Mouse (Mus musculus): Measurements from ENCODE around the gene Thada. TPM values are rescaled to one million over a fixed set of nuclear protein-coding genes. Genes with fewer than 3 reads are reported as not detected.

Gene Thada
- polyA plus RNA-seq, 1 experiment from 2014 or later, result 10.8 TPM

DNA sequence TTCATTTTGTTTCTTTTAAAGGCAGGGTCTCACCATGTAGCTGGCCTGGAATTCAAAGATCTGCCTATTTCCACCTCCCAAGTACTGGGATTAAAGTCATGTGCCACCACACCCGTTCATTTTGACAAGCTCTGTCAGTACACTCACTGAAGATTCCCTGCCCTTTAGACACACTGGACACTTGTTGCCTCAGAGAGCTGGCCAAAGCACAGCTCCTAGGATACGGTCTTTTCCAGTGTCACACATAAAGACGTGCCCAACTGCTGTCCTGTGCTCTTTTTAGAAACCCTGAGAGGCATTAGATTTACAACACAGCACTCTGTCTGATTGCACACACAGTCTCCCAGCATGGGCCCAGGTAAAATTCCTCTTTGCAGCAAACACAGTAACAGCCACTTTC, 248.3 kb downstream of the Thada start:
- Histone ChIP-seq H3K4me2 (ENCODE audit: low read length) (no peak overlapping the region), H3K27ac (ENCODE audit: low read depth) (no peak overlapping the region), H3K9ac (ENCODE audit: low read length) (no peak overlapping the region), H3K36me3 (ENCODE audit: control insufficient read depth, insufficient read depth, low read length) (peaks cover 35% of the 10 kb centered on the region), H3K4me3 (ENCODE audit: low read depth, low read length) (no peak overlapping the region), H3K27me3 (replicated peaks; ENCODE audit: control insufficient read depth, insufficient read depth, low read length) (no peaks in the 10 kb centered on the region), H3K9me3 (ENCODE audit: control insufficient read depth, low read length) (no peaks in the 10 kb centered on the region), H3K4me1 (replicated peaks; ENCODE audit: control insufficient read depth, insufficient read depth, low read length) (no peaks in the 10 kb centered on the region)
- 82% methylated on average over 3 of the region's 3 CpGs for WGBS
- DNase-seq (ENCODE audit: low spot score) (no peak), ATAC-seq (replicated peaks; ENCODE audit: low FRiP score, low TSS enrichment, low read depth) (no peak)

DNA sequence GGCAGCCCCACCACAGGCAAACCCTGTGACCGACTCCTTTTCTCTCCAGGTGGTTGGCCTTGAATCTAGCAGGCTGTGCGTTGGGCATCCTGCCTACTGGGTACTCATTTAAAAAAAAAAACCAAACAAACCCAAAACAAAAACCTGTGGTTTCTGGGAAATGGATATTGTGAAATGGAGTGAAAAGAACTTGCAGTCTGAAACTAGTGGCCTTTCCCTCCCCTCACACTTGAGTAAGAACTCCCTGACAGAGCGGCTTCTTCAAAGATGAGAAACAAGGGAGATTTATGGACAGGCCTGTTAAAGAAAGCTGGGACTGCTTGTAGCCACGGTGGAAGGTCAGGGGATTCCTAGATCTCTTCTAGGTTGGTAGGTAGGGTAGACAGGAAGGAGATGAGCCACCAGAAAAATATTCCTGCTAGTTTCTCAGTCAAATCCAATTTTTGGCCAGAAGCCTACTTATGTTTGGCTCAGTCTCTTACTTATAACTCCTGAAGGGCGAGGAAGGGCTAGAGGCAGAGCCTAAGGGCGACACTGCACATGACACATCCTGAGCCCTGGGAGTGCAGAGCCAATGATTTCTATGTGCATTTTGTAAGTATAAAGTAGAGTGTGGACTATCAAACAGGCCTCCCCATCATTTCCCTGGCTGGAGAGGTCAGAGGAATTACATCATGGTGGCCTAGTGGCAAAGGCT, 250.6 kb downstream of the Thada start:
- H3K9ac ChIP-seq (ENCODE audit: low read length), result no peak overlapping the region
- ATAC-seq (replicated peaks; ENCODE audit: low FRiP score, low TSS enrichment, low read depth) (no peak), DNase-seq (ENCODE audit: low spot score) (no peak)
- H3K9me3 ChIP-seq (ENCODE audit: control insufficient read depth, low read length), result no peaks in the 10 kb centered on the region
- no peaks in the 10 kb centered on the region for H3K4me1 ChIP-seq (replicated peaks; ENCODE audit: control insufficient read depth, insufficient read depth, low read length)
- no peak overlapping the region for H3K27ac ChIP-seq (ENCODE audit: low read depth)
- H3K4me3 ChIP-seq (ENCODE audit: low read depth, low read length), result no peak overlapping the region
- peaks cover 31% of the 10 kb centered on the region for H3K36me3 ChIP-seq (ENCODE audit: control insufficient read depth, insufficient read depth, low read length)
- no peaks in the 10 kb centered on the region for H3K27me3 ChIP-seq (replicated peaks; ENCODE audit: control insufficient read depth, insufficient read depth, low read length)
- 60% methylated on average over 6 of the region's 6 CpGs for WGBS
- H3K4me2 ChIP-seq (ENCODE audit: low read length), result no peak overlapping the region

DNA sequence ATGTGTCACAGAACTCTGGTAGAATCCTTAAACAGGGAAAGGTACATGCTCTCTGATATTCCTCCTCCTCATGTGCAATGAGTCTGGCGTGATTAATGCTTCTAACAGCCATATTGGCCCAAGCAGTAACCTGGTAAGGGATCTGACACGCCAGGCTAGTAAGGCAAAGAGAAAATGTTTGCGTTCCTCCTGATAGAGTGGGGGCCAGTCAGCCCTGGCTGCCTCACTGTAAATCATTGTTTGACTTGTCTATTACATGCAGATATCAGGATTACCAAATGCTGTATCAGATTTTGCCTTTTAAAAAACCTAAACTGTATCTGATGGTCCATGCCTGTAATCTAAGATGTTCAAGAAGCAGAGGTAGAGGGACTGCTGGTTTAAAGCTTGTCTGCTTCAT, 252.5 kb downstream of the Thada start:
- Histone ChIP-seq H3K36me3 (ENCODE audit: control insufficient read depth, insufficient read depth, low read length) (peaks cover 22% of the 10 kb centered on the region), H3K9ac (ENCODE audit: low read length) (no peak overlapping the region), H3K4me1 (replicated peaks; ENCODE audit: control insufficient read depth, insufficient read depth, low read length) (no peaks in the 10 kb centered on the region), H3K4me3 (ENCODE audit: low read depth, low read length) (no peak overlapping the region), H3K27me3 (replicated peaks; ENCODE audit: control insufficient read depth, insufficient read depth, low read length) (no peaks in the 10 kb centered on the region), H3K9me3 (ENCODE audit: control insufficient read depth, low read length) (no peaks in the 10 kb centered on the region), H3K27ac (ENCODE audit: low read depth) (no peak overlapping the region), H3K4me2 (ENCODE audit: low read length) (no peak overlapping the region)
- 72% methylated on average over 3 of the region's 3 CpGs for WGBS
- ATAC-seq (replicated peaks; ENCODE audit: low FRiP score, low TSS enrichment, low read depth) (no peak), DNase-seq (ENCODE audit: low spot score) (no peak)

DNA sequence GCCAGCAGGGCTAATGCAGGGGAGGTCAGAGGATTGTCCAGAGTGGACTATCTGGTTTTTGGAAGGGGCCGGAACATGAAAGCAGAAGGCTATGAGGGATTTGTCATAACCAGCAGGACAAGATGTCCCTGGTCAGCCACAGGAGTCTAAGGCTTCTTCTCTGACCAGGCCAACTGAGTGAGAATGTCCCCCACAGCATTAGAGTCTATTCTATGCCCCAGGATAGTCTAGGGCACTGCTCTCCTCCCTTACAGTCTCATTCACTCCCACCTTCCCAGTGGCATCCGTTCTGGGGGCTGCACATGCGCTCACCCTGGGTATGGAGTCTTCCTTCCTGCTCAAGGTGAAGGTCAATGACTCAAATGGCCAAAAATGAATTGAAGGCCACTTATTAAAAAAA, 258.4 kb downstream of the Thada start:
- ATAC-seq (replicated peaks; ENCODE audit: low FRiP score, low TSS enrichment, low read depth) (no peak), DNase-seq (ENCODE audit: low spot score) (no peak)
- no peak overlapping the region for H3K4me2 ChIP-seq (ENCODE audit: low read length)
- no peak overlapping the region for H3K27ac ChIP-seq (ENCODE audit: low read depth)
- H3K4me1 ChIP-seq (replicated peaks; ENCODE audit: control insufficient read depth, insufficient read depth, low read length), result peaks cover 18% of the 10 kb centered on the region
- peaks cover 11% of the 10 kb centered on the region; the same call in 1 of the 2 replicates for H3K36me3 ChIP-seq (ENCODE audit: control insufficient read depth, insufficient read depth, low read length)
- no peak overlapping the region for H3K9ac ChIP-seq (ENCODE audit: low read length)
- no peaks in the 10 kb centered on the region for H3K27me3 ChIP-seq (replicated peaks; ENCODE audit: control insufficient read depth, insufficient read depth, low read length)
- 89% methylated on average over 3 of the region's 3 CpGs for WGBS
- H3K9me3 ChIP-seq (ENCODE audit: control insufficient read depth, low read length), result no peaks in the 10 kb centered on the region
- H3K4me3 ChIP-seq (ENCODE audit: low read depth, low read length), result no peak overlapping the region

DNA sequence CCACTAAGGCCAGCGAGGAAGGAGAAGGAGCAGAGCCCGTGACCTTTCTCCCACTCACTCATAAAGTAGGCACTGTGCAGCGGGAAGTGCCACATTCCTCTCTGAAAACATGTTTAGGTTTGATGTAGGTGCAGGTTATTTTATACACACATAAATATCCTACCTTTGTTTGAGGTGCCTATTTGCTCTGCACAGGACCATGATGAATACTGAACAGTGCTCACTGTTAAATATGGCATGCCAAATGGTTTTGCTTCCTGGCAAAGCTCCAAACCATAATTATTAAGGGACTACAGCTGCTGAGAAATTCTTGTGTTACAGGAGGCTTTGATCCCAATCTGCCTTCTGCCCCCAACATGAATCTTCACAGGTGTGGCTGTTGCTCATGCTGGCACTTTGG, 259.8 kb downstream of the Thada start:
- Histone ChIP-seq H3K27me3 (replicated peaks; ENCODE audit: control insufficient read depth, insufficient read depth, low read length) (no peaks in the 10 kb centered on the region), H3K9ac (ENCODE audit: low read length) (no peak overlapping the region), H3K36me3 (ENCODE audit: control insufficient read depth, insufficient read depth, low read length) (no peaks in the 10 kb centered on the region), H3K4me2 (ENCODE audit: low read length) (no peak overlapping the region), H3K27ac (ENCODE audit: low read depth) (no peak overlapping the region), H3K9me3 (ENCODE audit: control insufficient read depth, low read length) (no peaks in the 10 kb centered on the region), H3K4me1 (replicated peaks; ENCODE audit: control insufficient read depth, insufficient read depth, low read length) (peaks cover 18% of the 10 kb centered on the region), H3K4me3 (ENCODE audit: low read depth, low read length) (no peak overlapping the region)
- DNase-seq (ENCODE audit: low spot score) (no peak), ATAC-seq (replicated peaks; ENCODE audit: low FRiP score, low TSS enrichment, low read depth) (no peak)
- WGBS, result 63% methylated on average over 3 of the region's 3 CpGs

DNA sequence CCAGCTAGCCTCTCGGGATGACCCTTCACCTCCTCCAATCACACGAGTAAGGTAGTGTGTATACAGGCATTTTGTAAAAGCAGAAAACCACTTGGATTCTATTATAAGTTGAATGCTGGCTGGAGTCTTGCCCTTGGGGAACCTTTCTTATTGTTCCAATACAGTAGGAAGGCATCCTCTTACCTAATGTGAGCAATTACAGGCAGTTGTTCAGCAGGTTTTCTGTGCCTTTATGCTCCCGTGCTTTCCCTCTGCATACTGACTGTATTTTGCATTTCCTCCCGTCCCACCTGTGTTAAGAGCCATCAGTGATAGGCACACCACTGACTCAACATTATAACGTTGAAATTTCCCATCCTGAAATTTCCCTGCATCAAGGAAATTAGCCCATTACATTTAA, 261.0 kb downstream of the Thada start:
- ATAC-seq (replicated peaks; ENCODE audit: low FRiP score, low TSS enrichment, low read depth), result no peak
- Histone ChIP-seq H3K27me3 (replicated peaks; ENCODE audit: control insufficient read depth, insufficient read depth, low read length) (no peaks in the 10 kb centered on the region), H3K9ac (ENCODE audit: low read length) (no peak overlapping the region), H3K27ac (ENCODE audit: low read depth) (no peak overlapping the region), H3K9me3 (ENCODE audit: control insufficient read depth, low read length) (no peaks in the 10 kb centered on the region), H3K4me1 (replicated peaks; ENCODE audit: control insufficient read depth, insufficient read depth, low read length) (peaks cover 18% of the 10 kb centered on the region), H3K36me3 (ENCODE audit: control insufficient read depth, insufficient read depth, low read length) (peaks cover 5% of the 10 kb centered on the region; the same call in 1 of the 2 replicates), H3K4me3 (ENCODE audit: low read depth, low read length) (no peak overlapping the region), H3K4me2 (ENCODE audit: low read length) (no peak overlapping the region)
- 79% methylated on average over 5 of the region's 5 CpGs for WGBS
- no peak for DNase-seq (ENCODE audit: low spot score)

DNA sequence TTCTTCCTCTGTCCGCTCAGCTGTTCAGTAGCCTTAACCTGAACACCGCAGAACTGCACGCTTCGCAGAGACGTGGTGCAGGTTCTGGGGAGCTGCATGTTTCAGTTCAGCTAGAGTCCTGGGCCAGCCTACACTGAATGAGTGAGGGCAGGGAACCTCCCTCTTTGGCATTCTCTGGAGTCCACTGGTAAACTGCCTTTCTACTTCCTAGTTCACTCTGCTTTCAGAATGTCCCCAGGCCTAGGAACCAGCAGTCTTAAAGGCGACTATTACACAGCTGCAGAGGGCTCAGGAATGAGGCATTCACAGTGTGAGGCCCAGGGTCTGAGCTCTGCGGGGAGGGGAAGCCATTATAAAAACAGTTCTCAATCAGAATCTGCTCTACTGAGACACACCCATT, 262.7 kb downstream of the Thada start:
- 56% methylated on average over 7 of the region's 7 CpGs for WGBS
- ATAC-seq (replicated peaks; ENCODE audit: low FRiP score, low TSS enrichment, low read depth) (no peak), DNase-seq (ENCODE audit: low spot score) (no peak)
- no peak overlapping the region for H3K4me3 ChIP-seq (ENCODE audit: low read depth, low read length)
- H3K9ac ChIP-seq (ENCODE audit: low read length), result no peak overlapping the region
- peaks cover 18% of the 10 kb centered on the region for H3K4me1 ChIP-seq (replicated peaks; ENCODE audit: control insufficient read depth, insufficient read depth, low read length)
- peaks cover 10% of the 10 kb centered on the region; the same call in 1 of the 2 replicates for H3K36me3 ChIP-seq (ENCODE audit: control insufficient read depth, insufficient read depth, low read length)
- no peak overlapping the region for H3K4me2 ChIP-seq (ENCODE audit: low read length)
- H3K9me3 ChIP-seq (ENCODE audit: control insufficient read depth, low read length), result no peaks in the 10 kb centered on the region
- H3K27ac ChIP-seq (ENCODE audit: low read depth), result peak overlapping the region; percentile 47; the same call in 1 of the 2 replicates
- H3K27me3 ChIP-seq (replicated peaks; ENCODE audit: control insufficient read depth, insufficient read depth, low read length), result no peaks in the 10 kb centered on the region

DNA sequence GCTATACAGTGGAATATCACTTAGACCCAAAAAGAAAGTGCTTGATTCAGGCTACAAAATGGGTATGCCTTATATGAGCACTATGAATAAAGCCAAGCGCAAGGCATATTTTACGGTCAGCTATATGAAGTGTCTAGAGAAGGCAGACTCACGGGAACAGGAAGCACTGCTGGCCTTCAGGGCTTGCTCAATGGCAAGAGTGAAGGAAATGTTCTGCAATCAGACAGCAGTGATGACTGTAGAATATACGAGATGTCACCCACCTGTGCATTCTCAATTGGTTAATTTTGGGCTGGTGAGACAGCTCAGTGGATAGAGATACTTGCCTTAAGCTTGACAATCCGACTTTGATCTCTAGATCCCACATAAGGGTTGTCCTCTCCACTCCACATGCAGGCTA, 264.8 kb downstream of the Thada start:
- Histone ChIP-seq H3K27ac (ENCODE audit: low read depth) (no peak overlapping the region), H3K27me3 (replicated peaks; ENCODE audit: control insufficient read depth, insufficient read depth, low read length) (no peaks in the 10 kb centered on the region)

DNA sequence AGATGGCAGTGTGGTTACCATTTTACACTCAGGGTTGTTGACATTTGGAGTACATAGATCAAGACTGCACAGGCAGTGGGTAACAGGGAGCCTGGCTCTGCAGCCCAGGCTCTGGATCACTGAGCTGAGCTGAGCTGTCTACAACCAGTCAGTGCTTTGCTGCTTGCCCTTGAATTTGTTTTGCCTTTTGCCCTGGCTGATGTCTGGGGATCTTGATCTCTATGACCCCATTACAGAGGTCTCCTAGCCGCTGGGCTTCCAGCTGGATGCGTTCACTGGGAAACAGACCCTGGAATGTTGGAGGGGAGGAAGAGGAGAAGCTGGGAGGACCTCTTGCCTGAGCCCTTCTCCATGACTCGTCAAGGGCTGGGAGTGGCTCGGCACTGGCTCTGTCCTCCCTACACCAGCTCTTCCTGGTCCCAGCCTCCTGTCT, 268.1 kb downstream of the Thada start:
- Histone ChIP-seq H3K27ac (ENCODE audit: low read depth) (no peak overlapping the region), H3K27me3 (replicated peaks; ENCODE audit: control insufficient read depth, insufficient read depth, low read length) (no peaks in the 10 kb centered on the region), H3K4me2 (ENCODE audit: low read length) (no peak overlapping the region), H3K4me1 (replicated peaks; ENCODE audit: control insufficient read depth, insufficient read depth, low read length) (peaks cover 3% of the 10 kb centered on the region; the same call in 1 of the 2 replicates), H3K36me3 (ENCODE audit: control insufficient read depth, insufficient read depth, low read length) (peaks cover 15% of the 10 kb centered on the region), H3K4me3 (ENCODE audit: low read depth, low read length) (no peak overlapping the region), H3K9me3 (ENCODE audit: control insufficient read depth, low read length) (no peaks in the 10 kb centered on the region), H3K9ac (ENCODE audit: low read length) (no peak overlapping the region)
- 34% methylated on average over 4 of the region's 4 CpGs for WGBS
- ATAC-seq (replicated peaks; ENCODE audit: low FRiP score, low TSS enrichment, low read depth), result no peak
- no peak for DNase-seq (ENCODE audit: low spot score)

More for the DNA sequence above, 264.8 kb downstream of the Thada start:
- DNase-seq (ENCODE audit: low spot score) (no peak), ATAC-seq (replicated peaks; ENCODE audit: low FRiP score, low TSS enrichment, low read depth) (no peak)
- no peak overlapping the region for H3K4me3 ChIP-seq (ENCODE audit: low read depth, low read length)
- WGBS, result 89% methylated on average over 5 of the region's 5 CpGs
- peaks cover 16% of the 10 kb centered on the region for H3K4me1 ChIP-seq (replicated peaks; ENCODE audit: control insufficient read depth, insufficient read depth, low read length)
- H3K9ac ChIP-seq (ENCODE audit: low read length), result no peak overlapping the region
- no peaks in the 10 kb centered on the region for H3K9me3 ChIP-seq (ENCODE audit: control insufficient read depth, low read length)
- no peak overlapping the region for H3K4me2 ChIP-seq (ENCODE audit: low read length)
- H3K36me3 ChIP-seq (ENCODE audit: control insufficient read depth, insufficient read depth, low read length), result peaks cover 10% of the 10 kb centered on the region; the same call in 1 of the 2 replicates

Data from intestine, embryonic 14.5 days (tissue).